Mouse (Mus musculus) E14TG2a.4 (cell line): ENCODE measurements around the gene Crmp1.

ENCODE experiments used
- CTCF ChIP-seq: conservative IDR thresholded peaks from 2 replicates; pipeline ENCODE4 v1.5.1; 2014; ENCODE audit warnings: low read length
- NANOG ChIP-seq: IDR thresholded peaks from 2 replicates; pipeline ENCODE4 v1.6.1; 2014; ENCODE audit warnings: borderline replicate concordance, low read length, mixed read lengths

GRCm38 (mm10) chr5:37196196-37196595, 45.5 kb upstream of the Crmp1 start:
- TF ChIP-seq CTCF, result no peak
- TF ChIP-seq NANOG, result no peak
